Mouse (Mus musculus) brown adipose tissue, adult 24 weeks (tissue): ENCODE data around the gene Taf1c. TPM values are rescaled to one million over a fixed set of nuclear protein-coding genes. Genes with fewer than 3 reads are reported as not detected.

Experiments
- H3K27ac ChIP-seq: fragments of 200-500 bp; replicated peaks from 2 replicates; pipeline ENCODE4 v1.5.1; 2012; ENCODE audit warnings: low read depth, mild to moderate bottlenecking, low read length
- H3K4me1 ChIP-seq: fragments of 200-500 bp; 2 replicates; pipeline ENCODE4 v1.6.1; 2012; ENCODE audit warnings: low read length, mixed read lengths; ENCODE audit not compliant: control insufficient read depth, insufficient read depth, insufficient read length
- H3K4me3 ChIP-seq: fragments of 200-500 bp; 2 replicates; pipeline ENCODE4 v1.5.1; 2012; ENCODE audit warnings: low read depth, mild to moderate bottlenecking, low read length, moderate library complexity; ENCODE audit not compliant: insufficient read depth
- polyA plus RNA-seq: library from polyadenylated mRNA; stranded (reverse); fragments of >200 nt; gene quantifications from 2 replicates; pipeline ENCODE4 v1.2.4, GENCODE M21; 2012; ENCODE audit not compliant: missing spikeins, insufficient read depth, insufficient read length

Gene Taf1c
- polyA plus RNA-seq, 1 experiment: 1.8 TPM

DNA sequence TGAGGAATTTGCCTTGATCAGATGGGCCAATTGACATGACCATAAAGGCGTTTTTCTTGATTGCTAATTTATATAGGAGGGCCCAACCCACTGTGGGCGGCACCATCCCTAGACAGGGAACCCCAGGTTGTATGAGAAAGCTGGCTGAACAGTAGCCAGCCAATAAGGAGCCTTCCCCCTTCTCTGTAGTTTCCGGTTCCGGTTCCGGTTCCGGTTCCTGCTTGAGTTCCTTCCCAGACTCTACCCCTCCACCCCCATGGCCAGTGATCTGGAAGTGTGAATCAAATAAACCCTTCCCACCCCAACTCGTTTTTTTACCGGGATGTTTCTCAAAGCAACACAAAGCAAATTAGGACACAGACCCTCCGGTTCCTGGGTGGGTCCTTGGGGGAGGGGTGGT is 27.2 kb upstream of the Taf1c start:
- Histone ChIP-seq H3K4me1 (peaks cover 17% of the 10 kb centered on the region), H3K27ac (no peak overlapping the region), H3K4me3 (no peak overlapping the region)

GRCm38 (mm10) chr8:119630841-119631240 is 25.8 kb upstream of the Taf1c start:
- H3K4me1 ChIP-seq: peaks cover 11% of the 10 kb centered on the region
- H3K4me3 ChIP-seq: no peak overlapping the region
- H3K27ac ChIP-seq: no peak overlapping the region

DNA sequence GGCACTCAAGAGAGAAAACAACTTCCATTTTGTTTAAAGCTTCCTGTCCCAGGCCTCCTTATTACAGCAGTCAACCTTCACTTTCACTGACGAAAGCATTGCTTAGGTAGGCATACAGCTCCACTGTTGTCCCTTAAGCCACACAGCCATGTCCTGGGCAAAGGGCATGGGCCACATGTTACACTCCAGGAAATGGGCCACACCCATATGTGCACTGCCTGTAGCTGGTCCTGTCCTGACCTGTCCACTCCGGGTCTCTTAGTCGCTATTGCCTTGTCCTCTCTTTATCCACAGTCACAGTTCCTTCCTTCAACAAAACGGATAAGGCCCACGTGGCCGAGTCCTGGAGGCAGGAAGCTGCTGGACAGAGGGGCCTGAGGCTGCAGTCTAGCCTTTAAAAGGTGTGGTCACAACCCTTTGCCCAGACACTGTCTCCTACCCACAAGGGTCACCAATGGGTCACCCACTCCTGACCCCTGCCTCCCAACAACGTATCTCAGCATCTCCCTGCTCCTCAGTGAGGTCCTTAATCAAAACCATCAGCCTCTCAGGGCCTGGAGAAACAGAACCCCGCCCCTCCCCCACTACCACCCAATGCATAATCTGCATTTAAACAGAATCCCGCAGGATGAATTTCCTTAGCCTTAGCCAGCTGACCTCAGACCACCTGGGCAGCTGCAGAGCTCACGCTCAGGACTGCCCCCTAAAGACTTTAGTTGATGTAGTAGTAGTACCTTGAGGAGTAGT is 22.8 kb upstream of the Taf1c start:
- no peak overlapping the region for H3K27ac ChIP-seq
- H3K4me3 ChIP-seq: no peak overlapping the region
- H3K4me1 ChIP-seq: no peaks in the 10 kb centered on the region

DNA sequence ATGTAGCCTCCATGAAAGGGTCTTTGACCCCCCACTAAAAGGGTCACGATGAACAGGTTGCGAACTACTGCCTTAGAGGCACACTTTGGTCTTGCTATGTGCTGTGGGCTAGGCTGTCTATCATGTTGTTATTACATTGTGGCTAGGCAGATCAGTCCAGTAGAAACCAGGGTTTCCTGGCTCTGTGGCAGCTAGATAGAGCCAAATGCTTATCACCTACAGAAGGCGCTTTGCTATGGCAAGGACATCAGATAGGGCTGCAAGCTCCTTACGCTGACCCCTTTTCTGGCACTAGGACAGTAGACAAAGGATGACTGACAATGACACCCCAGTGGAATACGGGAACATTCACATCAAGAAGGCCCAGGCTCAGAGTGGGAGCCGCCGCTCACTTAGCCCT is 22.2 kb upstream of the Taf1c start:
- no peaks in the 10 kb centered on the region for H3K4me1 ChIP-seq
- no peak overlapping the region for H3K4me3 ChIP-seq
- H3K27ac ChIP-seq: no peak overlapping the region

GRCm38 (mm10) chr8:119625788-119626187 is 20.8 kb upstream of the Taf1c start:
- no peak overlapping the region for H3K4me3 ChIP-seq
- H3K4me1 ChIP-seq: no peaks in the 10 kb centered on the region
- H3K27ac ChIP-seq: no peak overlapping the region

DNA sequence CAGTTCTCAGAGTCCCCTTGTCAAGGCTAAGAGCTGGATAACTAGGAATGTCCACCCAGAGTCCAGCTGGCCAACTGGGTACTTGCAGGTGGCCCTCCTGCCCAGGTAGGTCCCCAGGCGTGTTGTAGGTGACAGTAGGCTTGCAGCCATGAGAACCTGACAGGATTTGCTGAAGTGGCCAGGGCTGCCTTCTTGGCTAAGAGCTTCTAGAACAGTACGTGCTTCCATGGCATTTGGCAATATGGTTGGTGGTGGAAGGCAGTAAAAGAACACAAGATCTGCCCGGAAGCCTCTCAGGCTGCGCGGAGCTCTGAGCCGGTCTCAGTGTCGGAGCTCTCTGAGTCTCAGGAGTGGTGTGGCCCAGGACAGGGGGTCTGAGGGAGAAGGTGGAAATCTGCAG is 19.9 kb upstream of the Taf1c start:
- H3K4me3 ChIP-seq: no peak overlapping the region
- no peak overlapping the region for H3K27ac ChIP-seq
- H3K4me1 ChIP-seq: no peaks in the 10 kb centered on the region

DNA sequence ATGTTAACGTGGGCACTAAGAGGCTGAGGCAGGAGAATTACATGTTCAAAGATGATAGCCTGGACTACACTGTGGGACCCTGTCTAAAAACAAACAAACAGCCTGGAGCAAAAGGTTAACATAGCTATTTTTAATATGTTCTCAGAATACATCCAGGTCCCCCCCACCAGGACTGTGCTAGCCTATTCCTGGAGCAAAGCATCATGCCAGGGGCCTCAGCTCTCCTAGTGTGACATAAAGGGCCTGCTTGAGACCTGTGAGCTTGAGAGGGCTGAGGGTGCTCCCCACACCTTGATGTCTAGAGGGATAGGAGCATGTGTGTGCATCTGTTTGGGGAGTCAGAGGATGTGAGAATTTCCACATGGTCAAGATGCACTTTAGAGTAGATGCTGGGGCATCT is 18.7 kb upstream of the Taf1c start:
- no peak overlapping the region for H3K27ac ChIP-seq
- H3K4me1 ChIP-seq: no peaks in the 10 kb centered on the region
- H3K4me3 ChIP-seq: no peak overlapping the region

DNA sequence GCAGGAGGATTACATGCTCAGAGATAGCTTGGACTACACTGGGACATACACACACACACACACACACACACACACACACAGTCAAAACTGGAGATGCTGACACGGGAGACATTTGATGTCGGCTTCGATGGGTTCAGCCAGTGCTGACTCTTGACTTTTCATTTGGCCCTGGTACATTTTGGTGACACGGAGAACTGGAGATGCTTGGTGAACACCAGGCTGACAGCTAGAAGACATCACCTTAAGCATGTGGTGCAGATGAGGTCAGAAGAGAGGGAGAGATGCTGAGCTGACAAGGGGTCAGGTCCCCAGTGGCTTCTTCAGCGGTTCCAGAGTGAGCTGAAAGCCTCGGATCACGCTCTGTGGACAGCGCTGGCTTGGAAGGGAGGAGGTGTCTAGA is 18.0 kb upstream of the Taf1c start:
- no peaks in the 10 kb centered on the region for H3K4me1 ChIP-seq
- H3K4me3 ChIP-seq: no peak overlapping the region
- no peak overlapping the region for H3K27ac ChIP-seq

DNA sequence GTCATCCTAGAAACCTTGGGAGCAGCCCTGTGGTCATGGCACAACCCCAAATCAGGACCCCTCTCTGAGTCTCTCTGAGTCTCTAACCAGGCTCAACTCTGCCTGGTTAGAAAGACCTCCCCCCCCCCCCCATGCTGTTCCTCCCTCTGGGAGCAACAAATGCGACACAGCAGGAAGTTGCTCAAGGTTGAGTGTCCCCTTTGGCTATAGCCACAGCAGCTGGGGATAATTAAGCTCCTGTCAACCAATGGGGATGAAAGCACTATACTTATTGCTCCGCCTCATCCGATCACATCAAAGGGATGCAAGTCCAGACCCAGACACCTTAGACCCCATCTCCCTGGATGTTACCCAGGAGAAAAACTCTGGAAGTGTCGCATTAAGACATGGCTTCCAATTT is 17.5 kb upstream of the Taf1c start:
- H3K27ac ChIP-seq: no peak overlapping the region
- no peaks in the 10 kb centered on the region for H3K4me1 ChIP-seq
- no peak overlapping the region for H3K4me3 ChIP-seq

- H3K4me1 ChIP-seq: peaks cover 9% of the 10 kb centered on the region
- no peak overlapping the region for H3K4me3 ChIP-seq
- H3K27ac ChIP-seq: no peak overlapping the region
Observed at GRCm38 (mm10) chr8:119620848-119621465, 15.9 kb upstream of the Taf1c start.

- H3K4me3 ChIP-seq: no peak overlapping the region
- peaks cover 9% of the 10 kb centered on the region for H3K4me1 ChIP-seq
- H3K27ac ChIP-seq: no peak overlapping the region
Observed at GRCm38 (mm10) chr8:119620116-119620840, 15.3 kb upstream of the Taf1c start.

- peaks cover 9% of the 10 kb centered on the region for H3K4me1 ChIP-seq
- H3K4me3 ChIP-seq: no peak overlapping the region
- H3K27ac ChIP-seq: no peak overlapping the region
Observed at GRCm38 (mm10) chr8:119618887-119619286, 13.9 kb upstream of the Taf1c start.

DNA sequence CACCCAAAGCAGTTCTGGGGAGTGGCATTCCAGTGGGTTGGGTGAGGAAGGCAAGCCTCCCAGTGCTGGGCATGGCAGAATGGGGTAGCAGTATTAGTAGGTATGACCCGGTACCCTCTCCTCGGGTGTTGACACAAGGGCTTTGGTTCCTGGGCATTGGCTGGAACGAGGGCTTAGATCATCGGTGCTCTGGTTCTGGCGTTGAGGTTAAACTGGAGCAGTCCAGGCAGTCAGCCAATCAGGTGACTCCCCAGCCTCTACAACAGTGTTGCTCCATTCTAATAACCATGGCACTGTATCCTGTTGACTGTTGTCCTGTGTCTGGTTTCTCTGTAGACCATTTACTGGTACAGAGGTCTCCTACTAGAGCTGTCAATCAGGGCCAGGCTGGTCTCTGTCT is 12.6 kb upstream of the Taf1c start:
- peak overlapping the region; percentile 88 for H3K27ac ChIP-seq
- H3K4me3 ChIP-seq: no peak overlapping the region
- H3K4me1 ChIP-seq: peaks cover 9% of the 10 kb centered on the region

DNA sequence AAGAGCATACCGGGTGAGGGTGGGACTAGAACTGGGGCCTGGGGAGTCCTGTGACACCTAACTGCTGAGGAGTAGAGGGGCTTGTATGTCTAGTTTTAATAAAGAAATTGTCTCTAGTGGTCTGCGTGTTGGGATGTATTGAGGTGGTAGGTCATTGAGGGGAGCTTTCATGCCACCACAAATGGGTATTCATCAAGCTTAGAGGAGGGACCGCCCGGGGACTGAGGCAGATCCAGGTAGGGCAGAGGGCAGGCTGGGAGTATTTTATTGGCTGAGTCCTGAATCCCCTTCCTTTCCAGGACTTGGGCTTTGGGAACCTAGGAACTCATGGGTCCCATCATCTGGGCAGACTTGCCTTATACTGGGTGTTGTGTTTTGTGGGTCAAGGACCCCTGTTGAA is 11.8 kb upstream of the Taf1c start:
- Histone ChIP-seq H3K4me1 (peaks cover 9% of the 10 kb centered on the region), H3K4me3 (no peak overlapping the region), H3K27ac (0 out of 2 replicates have a peak overlapping the region, but pooled peaks have one; percentile 88)

DNA sequence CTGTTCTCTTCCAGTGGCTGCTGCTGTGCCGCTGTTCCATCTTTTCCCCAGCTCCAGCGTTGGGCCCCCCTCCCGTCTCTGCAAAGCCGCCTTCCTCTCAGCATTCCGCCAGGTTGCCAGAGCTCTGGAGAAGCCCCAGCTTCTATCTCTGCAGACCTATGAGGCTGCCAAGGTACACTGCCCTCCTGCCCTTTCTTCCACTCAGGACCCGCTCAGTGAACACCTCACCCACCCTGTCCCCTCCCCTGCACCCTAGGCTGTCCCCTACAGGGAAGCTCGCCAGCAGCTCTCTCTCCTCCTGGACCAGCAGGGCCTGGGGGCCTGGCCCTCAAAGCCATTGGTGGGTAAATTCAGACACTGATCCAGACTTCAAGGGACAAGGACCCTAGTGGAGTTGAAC is 11.3 kb upstream of the Taf1c start:
- Histone ChIP-seq H3K27ac (no peak overlapping the region), H3K4me3 (no peak overlapping the region), H3K4me1 (peaks cover 9% of the 10 kb centered on the region)

- Histone ChIP-seq H3K4me1 (peaks cover 9% of the 10 kb centered on the region), H3K4me3 (no peak overlapping the region), H3K27ac (no peak overlapping the region)
Observed at GRCm38 (mm10) chr8:119615096-119615495, 10.1 kb upstream of the Taf1c start.
